12 mouse cellular contexts compared by ENCODE assay signal in genomic region chr5:148548568-148548967, GRCm38 (mm10). TPM values are rescaled to one million over a fixed set of nuclear protein-coding genes. Genes with fewer than 3 reads are reported as not detected.
A peak's percentile ranks its signal among the peaks of the same experiment; 100 is the strongest.
DNase-seq lines count a peak whose midpoint lies in the region; ATAC-seq and TF ChIP-seq lines count a peak whose summit lies in the region.
"Had no signal": no experiment of that assay in that cellular context is flagged by ENCODE, and none has a peak within 500 bp of the region (broad histone marks: within the 10 kb centered on the region; RNA-seq: fewer than 3 reads in every experiment).

No protein-coding gene starts in this region.

- in situ Hi-C loops in CH12.LX (cut with MboI; ENCODE audit: low pct_ligation_motif_present, low pct_unique_long_range_greater_than_20kb, low sequenced_read_pairs), result no loop called here

- dilution Hi-C loops in CH12.LX (cut with MboI; ENCODE audit: extremely low pct_ligation_motif_present, extremely low pct_unique_long_range_greater_than_20kb, low sequenced_read_pairs), result no loop called here

- DNase-seq in forebrain, postnatal 0 days, result no peak
- DNase-seq in limb, embryonic 10.5 days (ENCODE audit: low spot score), result no peak
- no peak for DNase-seq in CH12.LX (ENCODE audit: extremely low read depth)
- DNase-seq in retina, postnatal 1 day, result no peak
- no peak for DNase-seq in embryo, embryonic 10 days (ENCODE audit: low spot score)
- DNase-seq: adrenal gland, postnatal 10 days; cerebellum, adult 11 months; heart, adult 2 months had no signal

- H3K36me3 ChIP-seq in forebrain, postnatal 0 days (ENCODE audit: insufficient read depth), result no peaks in the 10 kb centered on the region
- no peaks in the 10 kb centered on the region for H3K36me3 ChIP-seq in forebrain, embryonic 16.5 days (ENCODE audit: control insufficient read depth, insufficient read depth)
- no peaks in the 10 kb centered on the region for H3K36me3 ChIP-seq in limb, embryonic 13.5 days
- H3K36me3 ChIP-seq in limb, embryonic 10.5 days, result no peaks in the 10 kb centered on the region
- peaks cover 0 to 10% of the 10 kb centered on the region in 2 experiments for H3K36me3 ChIP-seq in CH12.LX (replicated peaks in 1 of 2; ENCODE audit: control insufficient read depth in 1 of 2, insufficient read depth in 1 of 2, low read length in 1 of 2)
- no peaks in the 10 kb centered on the region for H3K36me3 ChIP-seq in hindbrain, embryonic 15.5 days
- H3K36me3 ChIP-seq: limb, embryonic 12.5 days had no signal

- peaks cover 72% of the 10 kb centered on the region for H3K79me2 ChIP-seq in CH12.LX (replicated peaks; ENCODE audit: control insufficient read depth, extremely low read depth, insufficient read depth, poor library complexity, severe bottlenecking)

- no peak for TF ChIP-seq EP300 in CH12.LX (IDR thresholded peaks at IDR 0.05; ENCODE audit: low read length)

- H3K27me3 ChIP-seq in forebrain, postnatal 0 days (ENCODE audit: insufficient read depth, low read length), result no peaks in the 10 kb centered on the region
- H3K27me3 ChIP-seq in forebrain, embryonic 16.5 days (replicated peaks; ENCODE audit: control insufficient read depth, insufficient read depth, low read length), result no peaks in the 10 kb centered on the region
- peaks cover 2% of the 10 kb centered on the region for H3K27me3 ChIP-seq in limb, embryonic 13.5 days
- H3K27me3 ChIP-seq in limb, embryonic 10.5 days (ENCODE audit: low read depth, poor library complexity, severe bottlenecking), result peaks cover 2% of the 10 kb centered on the region; the same call in 1 of the 2 replicates
- no peaks in the 10 kb centered on the region for H3K27me3 ChIP-seq in CH12.LX (replicated peaks)
- no peaks in the 10 kb centered on the region for H3K27me3 ChIP-seq in hindbrain, embryonic 15.5 days

- WGBS in forebrain, postnatal 0 days, result 60% methylated on average over 9 of the region's 9 CpGs
- WGBS in forebrain, embryonic 16.5 days, result 63% methylated on average over 9 of the region's 9 CpGs
- 69% methylated on average over 9 of the region's 9 CpGs for WGBS in limb, embryonic 13.5 days
- 65% methylated on average over 9 of the region's 9 CpGs for WGBS in limb, embryonic 10.5 days
- WGBS in hindbrain, embryonic 15.5 days, result 61% methylated on average over 9 of the region's 9 CpGs

- ATAC-seq in forebrain, postnatal 0 days, result no peak
- ATAC-seq in forebrain, embryonic 16.5 days, result no peak
- ATAC-seq in limb, embryonic 13.5 days (ENCODE audit: low FRiP score, low read depth), result no peak
- no peak for ATAC-seq in hindbrain, embryonic 15.5 days (ENCODE audit: low FRiP score, low read depth)

- no peak for TF ChIP-seq CTCF in forebrain, postnatal 0 days (IDR thresholded peaks at IDR 0.05; ENCODE audit: low read depth)
- no peak for TF ChIP-seq CTCF in CH12.LX (conservative IDR thresholded peaks at IDR 0.05 in 1 of 2, IDR thresholded peaks at IDR 0.05 in 1 of 2; ENCODE audit: low read depth in 2 of 2, low read length in 2 of 2)

- no peak overlapping the region for H3K27ac ChIP-seq in forebrain, postnatal 0 days (ENCODE audit: low read depth, low read length)
- no peak overlapping the region for H3K27ac ChIP-seq in forebrain, embryonic 16.5 days (ENCODE audit: low read length)
- no peak overlapping the region for H3K27ac ChIP-seq in limb, embryonic 13.5 days
- H3K27ac ChIP-seq in limb, embryonic 10.5 days, result no peak overlapping the region
- no peak overlapping the region for H3K27ac ChIP-seq in CH12.LX (ENCODE audit: insufficient read depth, low read depth)
- H3K27ac ChIP-seq in hindbrain, embryonic 15.5 days (replicated peaks), result no peak overlapping the region
- H3K27ac ChIP-seq: limb, embryonic 12.5 days had no signal

- H3K9ac ChIP-seq in forebrain, postnatal 0 days, result no peak overlapping the region
- H3K9ac ChIP-seq in forebrain, embryonic 16.5 days (replicated peaks; ENCODE audit: low read depth, low read length), result no peak overlapping the region
- H3K9ac ChIP-seq in limb, embryonic 13.5 days, result no peak overlapping the region
- no peak overlapping the region for H3K9ac ChIP-seq in CH12.LX (ENCODE audit: insufficient read depth, low read depth)
- no peak overlapping the region for H3K9ac ChIP-seq in hindbrain, embryonic 15.5 days
- H3K9ac ChIP-seq: limb, embryonic 12.5 days had no signal

- H3K9me3 ChIP-seq in forebrain, postnatal 0 days (ENCODE audit: low read length), result no peaks in the 10 kb centered on the region
- H3K9me3 ChIP-seq in forebrain, embryonic 16.5 days (ENCODE audit: control insufficient read depth, low read length), result no peaks in the 10 kb centered on the region
- H3K9me3 ChIP-seq in limb, embryonic 13.5 days, result no peaks in the 10 kb centered on the region
- H3K9me3 ChIP-seq in limb, embryonic 10.5 days (replicated peaks), result no peaks in the 10 kb centered on the region
- H3K9me3 ChIP-seq in CH12.LX (replicated peaks; ENCODE audit: low read length), result no peaks in the 10 kb centered on the region
- H3K9me3 ChIP-seq in hindbrain, embryonic 15.5 days, result no peaks in the 10 kb centered on the region
- H3K9me3 ChIP-seq: limb, embryonic 12.5 days had no signal

- TF ChIP-seq RAD21 in CH12.LX (IDR thresholded peaks at IDR 0.05; ENCODE audit: low read depth, low read length), result no peak

- H3K4me2 ChIP-seq in forebrain, postnatal 0 days (ENCODE audit: low read depth), result peak overlapping the region; percentile 27; the same call in 1 of the 2 replicates
- no peak overlapping the region for H3K4me2 ChIP-seq in forebrain, embryonic 16.5 days (ENCODE audit: low read length)
- H3K4me2 ChIP-seq in limb, embryonic 13.5 days (replicated peaks), result peak overlapping the region; percentile 28
- no peak overlapping the region; the same call in 1 of the 2 replicates for H3K4me2 ChIP-seq in CH12.LX (ENCODE audit: insufficient read depth, low read depth, poor library complexity, severe bottlenecking)
- peak overlapping the region; percentile 81 for H3K4me2 ChIP-seq in hindbrain, embryonic 15.5 days

- H3K4me1 ChIP-seq in forebrain, postnatal 0 days (ENCODE audit: insufficient read depth), result peaks cover 16% of the 10 kb centered on the region; the same call in 1 of the 2 replicates
- H3K4me1 ChIP-seq in forebrain, embryonic 16.5 days (replicated peaks; ENCODE audit: control insufficient read depth, insufficient read depth, low read length), result peaks cover 32% of the 10 kb centered on the region
- peaks cover 48% of the 10 kb centered on the region for H3K4me1 ChIP-seq in limb, embryonic 13.5 days
- peaks cover 36% of the 10 kb centered on the region for H3K4me1 ChIP-seq in limb, embryonic 10.5 days
- H3K4me1 ChIP-seq in CH12.LX (ENCODE audit: control insufficient read depth in 1 of 2, insufficient read depth in 2 of 2), result peaks cover 19 to 64% of the 10 kb centered on the region in 2 experiments
- peaks cover 38% of the 10 kb centered on the region for H3K4me1 ChIP-seq in hindbrain, embryonic 15.5 days (replicated peaks)

- TF ChIP-seq POLR2A in CH12.LX (IDR thresholded peaks at IDR 0.05; ENCODE audit: low read depth, low read length), result no peak

- H3K4me3 ChIP-seq in forebrain, postnatal 0 days (ENCODE audit: low read depth, low read length), result no peak overlapping the region
- H3K4me3 ChIP-seq in forebrain, embryonic 16.5 days (replicated peaks; ENCODE audit: low read length), result no peak overlapping the region
- H3K4me3 ChIP-seq in limb, embryonic 13.5 days, result no peak overlapping the region
- H3K4me3 ChIP-seq in limb, embryonic 10.5 days, result no peak overlapping the region
- H3K4me3 ChIP-seq in CH12.LX (replicated peaks in 1 of 3; ENCODE audit: low read depth in 2 of 3, low read length in 2 of 3, poor library complexity in 1 of 3), result peak overlapping the region in 1 of 3 experiments; percentile 14
- H3K4me3 ChIP-seq in hindbrain, embryonic 15.5 days, result no peak overlapping the region
- H3K4me3 ChIP-seq: heart, adult 2 months; limb, embryonic 12.5 days had no signal

TF ChIP-seq in CH12.LX, 34 proteins besides CTCF, POLR2A, EP300 and RAD21:
- TF ChIP-seq MAX (IDR thresholded peaks at IDR 0.05; ENCODE audit: low read length), result no peak
- peak; percentile 21; the same call in 1 of the 2 replicates for TF ChIP-seq BHLHE40 (IDR thresholded peaks at IDR 0.05; ENCODE audit: low read depth, low read length)
TF ChIP-seq in CH12.LX: peak in this region for 1.

RNA-seq across cellular contexts. Expression of gene Ubl3, which starts 4.0 kb away (rescaled TPM):
- 122 TPM in 2 replicates for total RNA-seq in forebrain, postnatal 0 days (2014; rRNA removed)
- polyA plus RNA-seq in forebrain, postnatal 0 days (2015; fragmentation: Nextera tagmentation; extraction: Ambion mirVana), result 68.0 and 79.3 TPM in 2 replicates
- polyA plus RNA-seq in forebrain, embryonic 16.5 days (2015; fragmentation: Nextera tagmentation; extraction: Ambion mirVana), result 75.7 and 84.2 TPM in 2 replicates
- polyA plus RNA-seq in limb, embryonic 13.5 days (2015; fragmentation: Nextera tagmentation; extraction: Ambion mirVana), result 68.1 and 69.7 TPM in 2 replicates
- 39.8 and 41.4 TPM in 2 replicates for polyA plus RNA-seq in limb, embryonic 10.5 days (2016; fragmentation: Nextera tagmentation; extraction: Ambion mirVana)
- total RNA-seq in CH12.LX (2012; rRNA removed) (44.8 and 46.9 TPM in 2 replicates), CH12.LX (2014; rRNA removed) (83.3 and 83.5 TPM in 2 replicates)
- polyA plus RNA-seq in CH12.LX (2012; ENCODE audit: insufficient read length, low read depth), result 81.8 and 85.9 TPM in 2 replicates
- polyA plus RNA-seq in hindbrain, embryonic 15.5 days (2015; fragmentation: Nextera tagmentation; extraction: Ambion mirVana), result 96.9 and 101 TPM in 2 replicates

Comparison
In these comparisons a context has a peak if more than half of its experiments do, and no peak if none do; other contexts are left out.
1. H3K4me2 ChIP-seq: peak in forebrain, postnatal 0 days (single experiment), limb, embryonic 13.5 days (single experiment) and hindbrain, embryonic 15.5 days (single experiment); none in forebrain, embryonic 16.5 days (single experiment) and CH12.LX (single experiment).